Mouse (Mus musculus): ENCODE data around the gene Atad3a.

Gene Atad3a

DNA sequence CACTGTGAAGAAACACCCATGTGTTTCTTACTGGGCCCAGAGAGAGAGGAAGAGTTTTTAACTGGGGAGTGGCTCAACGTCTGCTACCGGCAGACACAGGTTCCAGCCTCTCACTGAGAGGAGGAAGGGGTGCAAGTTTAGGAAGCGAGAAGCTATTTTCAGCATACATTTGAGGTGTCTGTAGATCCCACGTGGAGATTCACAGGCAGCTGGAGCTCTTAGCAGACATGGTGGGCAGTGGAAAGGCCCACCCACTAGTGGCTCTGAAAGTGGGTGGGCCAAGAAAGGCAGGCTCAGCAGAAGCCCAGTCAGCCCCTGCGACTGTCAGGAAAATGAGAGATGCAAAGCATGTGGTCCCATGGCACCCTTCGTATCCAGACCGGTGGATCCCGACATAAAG lies 22.6 kb downstream of the Atad3a start:
- no peak for DNase-seq

DNA sequence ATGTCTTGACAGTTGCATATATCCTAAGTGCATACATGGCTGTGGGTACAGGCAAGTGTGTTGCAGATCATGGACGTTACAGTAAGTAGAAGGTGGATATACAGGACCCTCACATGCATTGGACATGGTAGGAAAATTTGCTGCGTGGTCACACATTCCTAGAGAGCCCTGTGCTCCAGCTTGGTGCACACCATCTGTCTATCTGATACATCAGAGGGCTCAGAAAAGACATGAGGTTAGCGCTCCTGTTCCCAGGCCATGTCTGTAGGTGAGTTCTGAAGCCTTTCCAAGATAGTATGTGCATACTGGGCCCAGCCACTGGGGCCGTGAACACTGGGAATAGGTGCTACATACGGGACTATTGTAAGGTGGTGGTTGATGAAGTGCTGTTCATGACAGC lies 24.5 kb downstream of the Atad3a start:
- no peak for DNase-seq

DNA sequence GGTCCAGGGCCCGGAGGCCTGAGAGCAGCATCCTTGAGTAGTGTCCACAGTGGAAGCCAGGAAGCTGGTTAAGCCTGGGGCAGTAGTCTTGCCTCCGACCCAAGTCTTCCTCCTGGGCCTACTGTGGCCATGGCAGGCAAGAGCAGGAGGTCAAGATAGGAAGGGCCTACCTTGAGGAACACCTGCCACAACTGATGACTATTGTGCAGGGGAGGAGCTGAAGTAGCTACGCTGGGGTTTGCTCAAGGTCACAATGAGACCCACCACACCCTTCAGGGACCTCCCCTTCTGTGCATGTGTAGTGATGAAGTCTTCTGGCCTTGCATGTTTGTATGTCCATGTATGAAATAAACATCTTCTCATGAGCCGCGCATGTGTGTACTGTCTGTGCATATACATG lies 25.1 kb downstream of the Atad3a start:
- no peak for DNase-seq

DNA sequence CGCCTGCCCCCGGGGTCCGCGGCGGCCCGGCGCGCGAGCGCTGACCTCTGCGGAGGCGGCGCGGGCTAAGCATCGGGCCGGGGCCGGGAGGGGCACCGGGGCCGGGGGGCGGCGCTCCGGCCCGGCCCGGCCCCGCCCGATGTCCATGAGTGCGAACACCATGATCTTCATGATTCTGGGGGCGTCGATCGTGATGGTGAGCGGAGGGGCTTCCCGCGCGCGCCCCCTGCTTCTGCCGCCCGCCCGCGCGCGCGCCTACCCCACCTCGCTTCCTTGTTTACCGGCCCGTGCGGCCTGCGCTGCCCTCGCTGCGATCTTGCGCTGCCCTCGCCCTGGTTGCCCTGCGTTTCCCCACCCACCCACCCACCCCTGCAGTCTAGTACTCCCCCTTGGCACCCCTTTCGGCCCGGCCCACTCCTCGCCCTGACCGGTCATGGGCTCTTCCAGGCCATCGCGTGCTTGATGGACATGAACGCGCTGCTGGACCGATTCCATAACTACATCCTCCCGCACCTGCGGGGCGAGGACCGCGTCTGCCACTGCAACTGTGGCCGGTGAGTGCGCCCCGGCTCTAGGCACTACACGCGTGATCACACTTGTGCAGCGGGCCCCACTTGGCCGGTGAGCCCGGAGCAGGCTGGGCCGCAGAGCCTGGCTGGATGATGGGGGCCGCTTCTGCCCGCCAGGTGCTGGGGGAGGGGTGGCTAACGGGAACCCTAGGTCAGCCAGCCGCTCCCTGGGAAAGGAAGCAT lies 25.8 kb downstream of the Atad3a start:
- DNase-seq, result peak; percentile 23 to 42

DNA sequence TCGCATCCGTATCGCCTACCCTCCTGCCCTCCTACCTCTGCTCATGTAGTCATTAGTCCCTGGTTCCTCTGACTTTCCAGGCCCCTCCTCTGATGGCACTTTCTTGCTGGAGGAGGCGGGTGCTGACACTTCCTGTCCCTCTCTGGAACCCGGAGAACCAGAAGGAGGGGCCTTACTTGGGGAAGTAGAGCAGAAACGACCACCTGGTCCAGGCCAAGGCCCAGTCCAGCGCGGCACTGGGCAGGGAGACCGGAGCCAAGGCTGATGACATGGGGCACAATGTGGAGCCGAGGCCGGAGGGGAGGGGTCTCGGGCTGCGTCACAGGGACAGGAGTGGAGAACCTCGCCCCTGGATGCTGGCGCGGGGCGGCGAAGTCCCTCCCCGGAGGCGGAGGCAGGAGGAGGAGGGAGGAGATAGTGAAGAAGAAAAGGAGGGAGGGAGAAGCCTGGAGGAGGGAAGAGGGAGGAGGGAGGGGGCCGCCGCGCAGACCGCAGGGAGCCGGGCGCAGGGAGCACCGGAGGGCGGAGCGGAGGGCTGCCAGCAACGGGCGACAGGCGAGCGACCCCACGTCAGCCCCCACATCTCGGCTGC lies 26.4 kb downstream of the Atad3a start, which contains the start of gene Tmem240:
Tmem240 (plus strand) TSS at position 451 of the 592 bp plus-strand sequence.
- peak; percentile 71 to 82 for DNase-seq

DNA sequence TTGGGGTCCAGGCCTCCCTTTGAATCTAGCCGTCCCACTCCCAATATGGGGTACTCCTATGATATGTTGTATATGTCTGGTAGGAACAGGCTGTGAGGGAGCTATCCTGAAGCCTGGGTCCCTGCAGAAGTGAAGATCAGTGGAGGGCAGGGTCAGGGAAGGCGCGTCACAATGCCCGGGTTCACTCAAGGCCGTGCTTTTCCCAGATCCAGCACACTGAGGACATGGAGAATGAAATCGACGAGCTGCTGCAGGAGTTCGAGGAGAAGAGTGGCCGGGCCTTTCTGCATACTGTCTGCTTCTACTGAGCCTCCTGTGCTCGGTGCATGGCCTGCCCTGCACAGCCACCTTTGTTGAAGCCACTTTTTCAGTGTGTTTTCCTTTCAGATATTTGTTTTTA lies 27.6 kb downstream of the Atad3a start:
- DNase-seq, result no peak

DNA sequence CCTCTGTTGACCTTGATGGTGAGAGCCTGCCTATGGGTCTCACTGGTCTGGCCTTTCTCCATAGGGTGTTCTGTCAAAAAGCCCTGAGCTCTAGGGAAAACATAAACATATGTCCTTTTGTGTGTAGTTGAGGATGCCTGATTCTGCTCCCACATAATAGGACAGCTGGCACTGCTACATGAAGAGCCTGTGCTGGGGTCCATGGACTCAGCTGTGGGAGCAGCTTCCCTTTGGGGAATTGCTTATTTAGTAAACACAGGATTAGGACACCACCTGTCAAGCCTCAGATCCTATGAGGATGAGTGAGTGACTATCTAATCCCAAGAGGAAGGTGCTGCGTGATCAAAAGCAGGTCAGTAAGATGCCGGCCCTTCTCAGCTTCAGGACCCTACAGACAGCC lies 32.9 kb downstream of the Atad3a start:
- DNase-seq, result no peak

DNA sequence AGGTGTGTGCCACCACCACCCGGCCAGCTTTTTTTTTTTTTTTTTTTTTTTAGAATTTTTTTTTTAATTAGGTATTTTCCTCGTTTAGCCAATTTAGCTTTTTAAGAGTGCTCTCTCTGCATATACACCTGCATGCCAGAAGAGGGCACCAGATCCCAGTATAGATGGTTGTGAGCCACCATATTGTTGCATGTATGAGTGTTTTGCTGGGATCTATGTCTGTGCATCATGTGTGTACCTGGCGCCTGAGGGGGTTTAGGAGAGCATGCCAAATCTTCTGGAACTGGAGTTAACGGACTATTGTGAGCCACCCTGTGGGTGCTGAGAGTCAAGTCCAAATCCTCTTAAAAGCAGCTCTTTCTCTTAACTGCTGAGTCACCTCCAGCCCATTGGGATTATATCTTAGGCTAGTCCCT lies 39.2 kb downstream of the Atad3a start:
- DNase-seq, result peak in 1 of 2 experiments; percentile 27

DNA sequence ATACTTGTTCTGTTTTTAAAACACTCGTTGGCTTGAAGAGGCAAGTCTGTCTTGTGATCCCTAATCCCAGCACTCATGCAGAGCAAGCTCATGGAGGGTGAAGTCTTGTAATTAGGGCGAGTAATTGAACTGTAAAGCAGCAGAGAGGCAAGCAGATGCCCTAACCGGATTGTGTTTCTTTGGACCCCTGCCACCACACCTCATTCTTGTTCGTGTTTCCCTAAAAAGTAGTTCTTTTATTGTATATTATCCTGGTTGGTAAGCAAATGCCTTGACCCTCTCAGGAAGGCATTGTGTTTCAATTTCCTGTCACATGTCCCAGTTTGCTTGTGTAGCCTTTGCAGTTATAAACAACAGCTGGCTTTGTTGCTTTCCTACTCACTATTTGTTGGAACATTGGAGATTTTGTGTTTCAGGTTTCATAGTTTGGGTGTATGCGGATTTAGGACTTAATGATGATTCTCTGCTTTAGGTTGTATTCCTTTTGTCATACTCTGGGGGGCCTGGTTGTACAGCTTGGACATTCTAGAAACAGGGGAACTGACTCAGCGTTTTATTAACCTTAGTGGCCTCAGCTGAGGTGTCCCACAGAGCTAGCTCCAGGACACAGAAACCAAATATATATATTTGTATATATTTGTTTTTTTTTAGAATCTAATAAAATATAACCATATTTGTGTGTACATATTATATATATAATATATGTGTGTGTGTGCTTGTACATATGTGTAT lies 50.2 kb downstream of the Atad3a start:
- DNase-seq, result no peak

DNA sequence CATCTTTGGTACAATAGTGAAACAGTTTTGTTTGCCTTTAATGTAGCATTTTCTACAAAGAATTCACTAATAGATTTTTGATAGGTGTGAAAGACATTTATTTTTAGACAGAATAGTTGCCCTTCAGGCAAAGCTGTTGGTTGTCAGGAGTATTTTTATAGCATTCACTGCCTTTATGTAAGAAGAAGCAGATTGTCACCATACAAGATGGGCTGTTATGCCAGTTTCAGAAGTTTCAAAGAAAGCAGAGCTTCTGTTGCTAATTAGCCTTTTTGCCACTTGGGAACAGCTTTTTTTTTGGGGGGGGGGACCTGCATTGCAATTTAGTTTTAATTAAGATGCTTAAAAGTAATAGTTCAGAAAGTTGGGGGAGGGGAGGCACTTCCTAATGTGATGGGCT lies 51.9 kb downstream of the Atad3a start:
- no peak for DNase-seq

DNA sequence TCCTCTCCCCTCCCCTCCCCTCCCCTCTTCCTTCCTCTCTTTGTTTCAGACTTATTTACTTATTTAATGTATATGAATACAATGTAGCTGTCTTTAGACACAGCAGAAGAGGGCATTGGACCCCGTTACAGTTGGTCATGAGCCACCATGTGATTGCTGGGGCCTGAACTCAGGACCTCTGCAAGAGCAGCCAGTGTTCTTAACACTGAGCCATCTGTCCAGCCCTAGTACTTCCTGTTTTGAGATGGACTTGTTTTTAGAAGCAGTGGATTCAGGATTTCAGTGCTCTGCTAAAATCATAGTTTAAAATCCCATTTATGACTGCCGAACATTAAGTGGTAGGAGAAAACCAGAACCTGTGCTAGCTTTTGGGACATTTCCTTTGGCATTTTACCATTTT lies 52.3 kb downstream of the Atad3a start:
- no peak for DNase-seq

DNA sequence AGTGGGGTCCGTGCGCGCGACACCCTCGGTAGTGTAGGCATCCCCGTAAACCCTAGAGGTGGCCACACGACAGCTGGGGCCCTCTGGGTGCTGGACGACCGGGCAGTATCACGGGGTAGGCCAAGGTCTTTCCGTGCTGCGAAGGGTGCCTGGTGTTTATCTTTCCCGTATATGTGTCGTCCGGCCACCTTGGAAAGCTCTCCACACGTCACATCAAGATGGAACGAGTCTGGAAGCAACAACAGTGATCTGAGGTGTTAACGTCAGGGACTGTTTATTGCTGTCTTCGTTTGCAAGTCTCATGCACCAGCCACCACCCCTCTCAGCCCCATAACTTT lies 55.3 kb downstream of the Atad3a start:
- DNase-seq, result no peak

DNA sequence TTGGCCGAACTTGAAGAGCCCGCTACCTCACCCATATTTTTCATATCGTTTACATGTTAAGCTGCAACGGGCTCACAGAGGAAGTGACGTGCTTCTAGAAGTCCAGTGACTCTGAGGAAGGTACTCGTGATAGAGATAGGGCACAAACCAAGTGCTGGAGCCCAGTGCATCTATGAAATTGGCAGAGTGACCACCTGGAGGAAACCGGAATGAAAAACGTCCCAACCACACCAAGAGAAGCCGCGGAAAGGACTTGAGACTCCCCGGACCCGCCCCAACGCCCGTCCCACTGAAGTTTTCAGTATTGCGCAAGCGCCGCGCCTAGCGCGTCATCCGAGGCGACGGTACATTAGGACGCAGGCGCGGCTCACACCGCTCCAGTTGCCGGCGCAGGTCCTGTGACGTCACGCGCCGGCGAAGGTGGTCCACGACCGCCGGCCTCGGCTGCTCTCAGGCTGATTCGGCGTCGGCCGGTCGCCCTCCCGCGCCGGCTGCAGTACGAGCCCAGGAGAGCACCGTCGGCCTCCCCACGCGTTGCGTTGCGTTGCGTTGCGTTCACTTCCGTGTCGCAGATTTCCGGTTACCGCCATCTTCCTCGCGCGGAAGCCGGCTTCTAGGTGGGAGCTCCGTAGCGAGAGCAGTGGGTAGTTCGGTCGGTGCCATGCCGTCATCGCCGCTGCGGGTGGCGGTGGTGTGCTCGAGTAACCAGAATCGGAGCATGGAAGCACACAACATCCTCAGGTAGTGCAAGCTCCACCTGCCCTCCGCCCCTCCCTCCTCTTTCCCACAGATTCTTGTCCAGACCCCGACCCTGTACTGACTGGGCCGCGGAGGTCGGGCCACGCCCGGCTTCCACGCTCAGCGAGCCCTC lies 55.9 kb downstream of the Atad3a start, which contains the start of gene Ssu72:
Ssu72 (plus strand) TSS at position 80 of the 871 bp plus-strand sequence.
- peak; percentile 89 to 94 for DNase-seq

DNA sequence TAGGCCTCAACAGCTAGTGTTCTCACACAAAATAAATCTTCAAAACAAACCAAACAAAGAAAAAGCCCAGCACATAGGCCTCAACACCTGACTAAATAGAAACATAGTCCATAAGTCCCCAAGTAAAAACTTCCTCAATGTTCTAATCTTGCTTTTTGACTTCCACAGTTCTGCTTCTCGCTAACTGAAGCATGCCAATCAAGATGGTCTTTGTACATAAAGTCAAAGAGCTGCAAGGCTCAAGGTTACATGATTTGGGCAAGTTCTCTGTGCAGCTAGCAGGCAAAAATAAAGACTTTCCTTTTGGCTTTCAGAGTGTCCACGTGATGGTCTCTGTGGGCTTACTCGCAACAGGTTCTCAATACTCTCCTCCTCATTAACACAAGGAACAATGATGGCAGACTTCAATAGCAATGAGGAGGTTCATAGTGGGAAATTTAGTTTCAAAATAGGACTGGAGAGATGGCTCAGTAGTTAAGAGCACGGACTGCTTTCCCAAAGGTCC lies 57.4 kb downstream of the Atad3a start:
- no peak for DNase-seq

DNA sequence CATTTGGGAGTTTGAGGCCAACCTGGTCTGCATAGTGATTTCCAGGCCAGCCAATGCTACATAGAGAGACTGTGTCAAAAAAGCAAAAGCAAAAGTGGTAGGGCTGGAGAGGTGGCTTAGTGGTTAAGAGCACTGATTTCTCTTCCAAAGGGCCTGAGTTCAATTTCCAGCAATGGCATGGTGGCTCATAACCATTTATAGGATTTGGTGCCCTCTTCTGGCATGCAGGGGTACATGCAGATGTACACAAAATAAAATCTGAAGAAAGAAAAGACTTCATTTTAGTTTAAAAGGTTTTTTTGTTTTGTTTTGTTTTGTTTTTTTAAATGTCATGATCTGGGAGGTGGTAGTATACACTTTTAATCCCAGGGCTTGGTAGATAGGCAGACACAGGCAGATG lies 60.5 kb downstream of the Atad3a start:
- no peak for DNase-seq

DNA sequence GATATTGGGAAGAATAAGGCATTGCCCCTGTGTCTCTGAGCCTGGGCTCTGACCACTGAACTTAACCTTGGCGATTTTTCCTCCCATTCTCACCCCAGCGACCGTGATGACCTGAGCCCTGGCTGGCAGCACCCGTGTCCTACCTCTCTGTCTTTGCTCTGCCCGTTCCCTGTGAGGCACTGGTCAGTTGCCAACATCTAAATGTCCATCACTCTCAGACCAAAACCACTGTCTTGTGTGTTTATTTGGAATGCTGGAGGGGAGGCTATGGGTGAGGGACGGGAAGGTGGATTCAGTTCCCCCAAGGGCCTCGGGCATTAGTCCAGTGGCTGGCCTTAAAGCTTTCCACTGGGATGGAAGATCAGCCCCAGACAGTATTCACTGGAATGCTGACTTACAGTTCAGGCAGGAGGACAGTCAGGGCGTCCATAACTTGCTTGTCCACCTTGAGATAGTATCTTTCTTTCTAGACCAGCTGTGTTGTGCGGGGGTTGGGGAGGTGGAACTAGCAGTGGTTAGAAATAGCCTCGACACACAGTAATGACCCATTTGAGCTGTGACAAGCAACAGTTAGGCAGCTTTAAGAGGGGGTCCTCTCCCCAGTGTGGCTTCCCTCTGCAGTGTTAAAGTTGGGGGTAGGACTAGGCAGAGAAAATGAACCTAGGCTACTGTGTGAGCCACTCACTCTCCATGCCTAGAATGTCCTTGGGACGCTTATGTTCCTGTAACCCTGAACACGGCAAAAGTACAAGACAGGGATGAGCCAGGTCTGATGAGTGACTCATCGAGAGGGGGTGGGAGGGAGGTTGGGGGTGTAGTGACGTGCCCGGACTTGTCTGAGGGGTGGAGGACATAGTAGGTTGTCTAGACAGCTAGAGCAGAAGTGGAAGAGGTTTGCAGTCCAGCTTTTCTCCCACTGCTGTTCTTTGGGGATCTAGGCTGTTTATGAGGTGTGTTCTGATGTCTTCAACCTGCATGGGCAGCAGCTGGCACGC lies 64.3 kb downstream of the Atad3a start:
- no peak for DNase-seq

DNA sequence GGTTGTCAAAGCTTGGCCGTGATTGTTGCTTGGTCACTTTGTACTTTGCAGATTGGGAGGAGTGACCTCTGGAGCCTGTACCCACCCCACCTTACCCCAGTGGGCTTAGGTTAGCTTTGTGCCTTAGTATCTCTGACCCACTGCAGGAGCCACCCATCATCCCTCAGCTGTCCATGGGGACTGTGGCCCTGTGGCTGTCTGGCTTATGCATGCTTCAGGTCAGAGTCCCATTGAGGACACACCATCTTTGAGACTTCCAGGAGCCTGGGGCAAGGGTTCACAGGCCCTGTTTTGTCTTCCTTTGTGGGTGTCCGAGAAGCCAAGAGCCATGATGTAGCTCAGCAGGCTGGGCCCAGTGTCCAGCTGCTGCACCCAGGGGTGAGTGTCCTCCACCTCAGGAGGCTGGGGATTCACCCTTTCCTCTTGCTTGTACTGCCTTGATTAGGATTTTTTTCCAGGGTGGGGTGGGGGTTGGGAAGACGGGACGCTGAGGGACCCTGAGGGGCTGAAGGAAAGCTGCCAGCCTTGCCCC lies 65.3 kb downstream of the Atad3a start:
- no peak for DNase-seq

DNA sequence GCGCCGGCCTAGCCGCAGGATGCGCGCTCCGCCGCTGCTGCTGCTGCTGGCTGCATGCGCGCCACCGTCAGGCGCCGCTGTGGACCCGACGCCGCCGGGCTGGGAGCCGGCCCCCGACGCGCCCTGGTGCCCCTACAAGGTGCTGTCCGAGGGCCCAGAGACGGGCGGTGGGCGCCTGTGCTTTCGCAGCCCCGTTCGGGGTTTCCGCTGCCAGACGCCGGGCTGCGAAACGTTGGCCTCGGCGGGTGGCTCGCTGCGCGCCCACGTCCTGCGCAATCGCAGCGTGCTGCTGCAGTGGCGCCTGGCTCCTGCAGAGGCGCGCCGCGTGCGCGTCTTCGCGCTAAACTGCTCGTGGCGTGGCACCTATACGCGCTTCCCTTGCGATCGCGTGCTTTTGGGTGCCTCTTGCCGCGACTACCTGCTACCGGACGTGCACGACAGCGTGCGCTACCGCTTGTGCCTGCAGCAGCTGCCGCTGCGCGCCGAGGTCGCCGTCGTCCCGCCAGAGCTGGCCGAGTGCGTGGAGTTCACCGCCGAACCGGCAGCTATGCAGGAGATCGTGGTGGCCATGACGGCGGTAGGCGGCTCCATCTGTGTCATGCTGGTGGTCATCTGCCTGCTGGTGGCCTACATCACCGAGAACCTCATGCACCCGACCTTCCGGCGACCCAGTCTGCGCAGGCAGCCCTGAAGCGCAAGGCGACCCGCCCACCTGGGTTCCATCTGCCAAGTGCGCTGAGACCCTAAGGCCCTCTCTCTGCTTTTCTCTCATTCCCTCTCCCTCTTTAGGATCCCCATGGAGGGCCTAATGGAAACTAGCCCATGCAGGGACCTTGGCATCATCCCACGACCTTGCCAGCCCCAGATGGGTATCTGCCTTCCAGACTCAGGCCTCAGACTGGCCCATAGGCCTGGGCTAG lies 66.2 kb downstream of the Atad3a start:
- DNase-seq, result peak in 1 of 2 experiments; percentile 16

DNA sequence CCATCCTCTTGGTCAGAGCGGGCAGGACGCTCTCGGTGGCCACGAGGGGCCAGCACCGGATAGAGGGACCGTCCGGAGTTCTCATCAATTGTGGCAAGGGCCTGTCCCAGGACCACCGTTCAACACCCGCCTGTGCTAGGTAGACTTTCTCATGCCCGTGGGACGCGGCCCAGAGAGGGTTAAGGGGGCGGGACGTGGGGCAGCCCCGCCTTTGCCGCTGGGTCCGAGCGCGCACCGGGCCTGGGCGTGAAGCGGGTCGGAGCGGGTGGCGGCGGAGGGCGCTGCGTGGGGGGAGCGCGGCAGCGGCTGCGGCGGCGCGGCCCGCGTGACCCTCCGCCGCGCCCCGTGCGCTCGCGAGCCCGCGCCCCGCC lies 66.8 kb downstream of the Atad3a start, which contains the start of gene Fndc10:
Fndc10 (plus strand) TSS at position 232 of the 371 bp plus-strand sequence.
- peak in 1 of 2 experiments; percentile 51 for DNase-seq

DNA sequence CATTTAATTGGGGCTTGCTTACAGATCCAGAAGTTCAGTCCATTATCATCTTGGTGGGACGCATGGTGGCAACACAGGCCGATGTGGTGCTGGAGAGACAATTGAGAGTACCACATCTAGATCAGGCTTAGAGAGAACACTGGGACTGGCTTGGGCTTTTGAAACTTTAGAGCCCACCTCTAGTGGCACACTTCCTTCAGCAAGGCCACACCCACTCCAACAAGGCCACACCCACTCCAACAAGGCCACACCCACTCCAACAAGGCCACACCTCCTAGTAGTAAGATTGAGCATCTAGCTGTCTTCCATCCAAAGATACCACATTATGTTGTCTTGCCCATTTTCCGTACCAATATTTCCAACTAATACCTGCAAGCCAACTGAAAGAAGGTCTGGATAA lies 68.5 kb downstream of the Atad3a start:
- DNase-seq, result no peak
